Mouse (Mus musculus) regulatory T cell (primary cell): Measurements from ENCODE around the gene Tmem163.

Experiments
- in situ Hi-C: fragments of 300-600 bp; cut with MboI, MseI; formaldehyde crosslinking; loops from one replicate; pipeline ENCODE4 v1.15.1; 2025; ENCODE audit warnings: high pct_unique_total_duplicates

The Tmem163 gene

DNA sequence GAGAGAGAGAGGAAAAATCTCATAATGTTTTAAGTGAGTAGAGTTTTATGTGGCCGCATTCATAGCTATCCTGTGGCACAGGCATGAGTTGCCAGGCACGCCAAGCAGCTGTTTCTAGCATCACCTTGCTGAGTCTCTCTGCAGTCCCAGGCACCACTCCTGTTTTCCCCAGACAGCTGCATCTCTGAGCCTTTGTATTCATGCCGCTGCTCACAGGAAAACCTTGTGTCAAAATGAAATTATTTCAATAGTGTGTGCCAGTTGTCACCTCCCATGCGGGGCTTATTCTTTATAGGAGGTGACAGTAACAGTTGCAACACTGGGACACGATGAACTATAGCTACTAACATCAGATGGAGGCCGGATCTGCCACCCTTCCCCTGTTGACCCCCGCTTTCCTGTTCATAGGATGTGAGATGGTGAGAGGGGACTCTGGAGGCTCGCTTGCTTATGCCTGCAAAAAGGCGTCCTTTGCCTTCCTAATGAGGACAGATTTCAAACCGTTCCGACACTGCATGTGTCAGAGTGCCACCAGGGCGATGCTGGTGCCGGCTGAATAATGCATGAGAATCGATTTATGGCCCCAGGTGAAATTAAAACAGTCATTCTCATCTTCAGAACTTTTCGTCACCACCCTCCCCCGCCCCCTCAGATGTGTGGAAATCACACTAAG lies 171.1 kb downstream of the Tmem163 start:
- in situ Hi-C loops = loop anchor here (5.0 to 25.0 kb wide), 2 partner anchors 689 to 1604 kb away; no protein-coding TSS in a partner anchor

- in situ Hi-C loops = loop anchor here (5.0 to 25.0 kb wide), 2 partner anchors 690 to 1605 kb away; no protein-coding TSS in a partner anchor
These were observed 172.2 kb downstream of the Tmem163 start for GRCm38 (mm10) chr1:127507042-127507650.

DNA sequence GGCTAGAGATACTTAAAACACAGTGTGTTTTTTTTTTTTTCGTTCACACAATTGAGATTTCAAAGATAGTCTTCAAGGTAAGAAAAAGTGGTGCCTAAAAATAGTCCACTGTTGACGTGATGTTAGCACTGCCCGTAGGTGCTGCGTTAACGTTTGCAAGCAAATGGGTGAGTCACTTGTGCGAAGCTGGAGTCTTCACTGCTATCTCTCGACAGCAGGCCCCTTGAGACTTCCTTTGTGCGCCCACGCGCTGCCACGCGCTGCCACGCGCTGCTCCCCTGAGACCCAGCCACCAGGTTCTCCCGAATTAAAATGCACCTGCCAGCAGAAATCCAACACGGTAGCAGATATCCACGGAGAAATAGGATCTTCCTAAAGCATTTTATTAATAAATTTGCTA lies 178.6 kb downstream of the Tmem163 start:
- in situ Hi-C loops = loop anchor here (25.0 kb wide), 1 partner anchor 1612 kb away; no protein-coding TSS in a partner anchor

GRCm38 (mm10) chr1:127500219-127500618 lies 179.1 kb downstream of the Tmem163 start:
- in situ Hi-C loops = loop anchor here (25.0 kb wide), 1 partner anchor 1612 kb away; no protein-coding TSS in a partner anchor

GRCm38 (mm10) chr1:127498746-127499145 lies 180.6 kb downstream of the Tmem163 start:
- in situ Hi-C loops = loop anchor here (5.0 to 10.0 kb wide), 3 partner anchors 179 to 456 kb away; partner anchors contain the start of gene Tmem163

DNA sequence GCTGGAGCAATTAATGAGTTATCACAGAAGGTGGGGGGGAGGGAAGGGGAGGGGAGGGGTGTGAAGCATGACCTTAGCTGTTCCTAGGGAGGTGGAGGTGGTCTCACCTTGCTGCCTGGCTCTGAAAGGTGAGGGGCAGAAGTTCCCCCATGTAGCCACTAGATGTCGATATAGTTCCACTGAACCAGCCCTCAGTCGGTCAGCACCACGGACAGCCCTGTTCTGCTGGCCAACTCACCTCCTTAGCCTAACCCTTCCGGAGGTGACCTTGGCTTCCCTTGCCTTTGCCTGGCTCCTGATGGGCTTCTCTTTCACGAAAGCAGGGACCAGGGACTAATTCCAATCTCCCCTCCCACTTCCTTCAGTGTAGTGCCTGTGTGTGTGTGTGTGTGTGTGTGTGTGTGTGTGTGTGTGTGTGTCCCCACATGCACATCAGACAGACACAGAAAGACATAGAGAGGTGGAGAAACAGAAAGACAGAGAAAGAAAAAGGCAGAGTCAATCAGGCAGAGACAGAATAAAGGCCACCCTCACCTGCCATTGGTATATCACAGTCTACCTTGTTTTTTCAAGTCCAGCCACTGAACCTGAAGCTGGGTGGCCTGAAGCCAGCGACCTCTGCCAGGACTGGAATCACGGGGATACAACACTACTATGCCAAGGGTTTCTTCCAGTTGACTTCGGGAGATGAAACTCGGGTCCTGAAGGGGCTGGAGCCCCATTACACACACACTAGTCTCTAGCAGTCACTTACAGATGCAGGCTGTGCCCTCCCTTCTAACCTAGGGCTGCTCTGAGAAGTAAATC lies 182.4 kb downstream of the Tmem163 start:
- in situ Hi-C loops = loop anchor here (5.0 to 10.0 kb wide), 3 partner anchors 180 to 458 kb away; partner anchors contain the start of gene Tmem163

- in situ Hi-C loops = no loop called here
These were observed 192.2 kb downstream of the Tmem163 start for GRCm38 (mm10) chr1:127487161-127487560.

GRCm38 (mm10) chr1:127484826-127485225 lies 194.5 kb downstream of the Tmem163 start:
- in situ Hi-C loops = no loop called here

GRCm38 (mm10) chr1:127484188-127484587 lies 195.2 kb downstream of the Tmem163 start:
- in situ Hi-C loops = no loop called here

- in situ Hi-C loops = no loop called here
These were observed 196.4 kb downstream of the Tmem163 start for GRCm38 (mm10) chr1:127482911-127483310.

DNA sequence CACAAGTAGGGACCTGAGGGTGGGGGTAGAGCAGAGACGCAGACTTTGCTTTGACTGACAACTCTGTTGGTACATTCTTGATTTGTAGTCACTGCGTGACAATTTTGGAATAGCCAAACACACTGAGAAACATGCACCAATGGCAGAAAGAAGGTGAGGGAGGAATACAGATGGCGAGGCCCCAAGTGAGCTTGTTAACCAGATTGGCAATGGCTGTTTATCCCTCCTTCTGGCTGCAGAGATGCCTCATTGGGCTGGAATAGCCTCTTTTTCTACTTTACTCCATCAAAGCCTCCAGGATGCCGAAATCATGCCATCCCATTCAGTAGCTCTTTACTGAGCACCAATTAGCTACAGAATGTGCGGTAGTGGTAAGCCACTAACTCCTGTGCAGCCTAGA lies 203.6 kb downstream of the Tmem163 start:
- in situ Hi-C loops = no loop called here

DNA sequence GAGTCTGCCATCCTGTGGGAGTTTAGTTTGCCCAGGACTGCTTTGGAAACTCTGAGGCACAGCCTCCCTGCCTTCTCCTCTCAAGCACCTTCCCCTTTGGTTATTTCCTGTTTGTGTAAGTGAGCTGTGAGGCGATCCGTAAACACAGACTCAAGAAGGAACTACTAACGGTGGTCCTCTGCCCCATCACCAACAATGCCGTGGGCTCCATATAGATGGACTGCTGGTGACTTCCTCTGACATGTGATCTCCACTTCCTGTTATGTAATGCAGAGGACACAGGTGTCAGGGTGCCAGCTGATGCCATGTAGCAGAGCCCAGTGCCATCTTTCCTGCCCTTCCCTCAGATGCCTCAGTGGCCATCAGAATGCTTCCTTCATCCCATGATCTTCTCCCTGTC lies 209.2 kb downstream of the Tmem163 start:
- in situ Hi-C loops = no loop called here

GRCm38 (mm10) chr1:127467238-127467637 lies 212.1 kb downstream of the Tmem163 start:
- in situ Hi-C loops = no loop called here

GRCm38 (mm10) chr1:127465292-127465691 lies 214.1 kb downstream of the Tmem163 start:
- in situ Hi-C loops = no loop called here

- in situ Hi-C loops = no loop called here
These were observed 215.3 kb downstream of the Tmem163 start for GRCm38 (mm10) chr1:127464041-127464440.

GRCm38 (mm10) chr1:127461017-127461416 lies 218.3 kb downstream of the Tmem163 start:
- in situ Hi-C loops = no loop called here

DNA sequence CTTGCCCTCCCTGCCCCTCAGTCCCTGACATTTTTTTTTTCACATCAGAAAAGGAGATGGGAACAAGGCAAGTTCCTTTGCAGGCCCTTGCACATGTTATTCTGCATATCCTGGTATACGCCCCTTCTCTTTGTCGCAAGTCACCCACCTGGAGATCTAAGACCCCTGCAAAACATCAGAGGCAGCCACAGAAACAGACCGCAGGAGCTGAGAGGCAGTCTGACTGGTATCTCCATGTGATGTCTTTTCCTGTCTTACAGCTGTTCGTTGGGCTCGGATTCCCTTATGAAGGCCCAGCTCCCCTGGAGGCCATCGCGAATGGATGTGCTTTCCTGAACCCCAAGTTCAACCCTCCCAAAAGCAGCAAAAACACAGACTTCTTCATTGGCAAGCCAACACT lies 219.8 kb downstream of the Tmem163 start:
- in situ Hi-C loops = loop anchor here (5.0 kb wide), 1 partner anchor 432 kb away; no protein-coding TSS in a partner anchor

DNA sequence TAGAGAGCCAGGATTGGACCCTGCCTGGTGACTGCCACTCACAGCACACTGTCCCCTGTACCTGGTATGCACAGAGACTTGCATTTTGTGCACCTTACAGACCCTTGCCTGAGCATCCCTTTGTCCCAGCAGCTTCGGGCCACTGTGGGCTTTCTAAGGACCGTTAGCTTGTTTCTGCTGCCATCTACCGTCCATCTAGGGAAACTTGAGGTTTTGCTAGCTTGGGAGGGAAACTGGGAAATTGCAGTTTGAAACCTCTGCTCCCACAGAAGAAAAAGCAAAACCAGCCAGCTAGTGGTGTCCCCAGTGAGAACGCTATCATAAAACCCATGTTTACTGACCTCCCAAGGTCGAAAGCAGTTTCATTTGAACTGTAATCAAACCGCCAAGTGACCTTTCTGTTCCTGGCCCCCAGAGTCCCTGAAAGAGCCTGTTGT lies 220.3 kb downstream of the Tmem163 start:
- in situ Hi-C loops = loop anchor here (5.0 kb wide), 1 partner anchor 432 kb away; no protein-coding TSS in a partner anchor

- in situ Hi-C loops = no loop called here
These were observed 226.0 kb downstream of the Tmem163 start for GRCm38 (mm10) chr1:127453397-127453796.

GRCm38 (mm10) chr1:127444836-127445485 lies 234.4 kb downstream of the Tmem163 start:
- in situ Hi-C loops = no loop called here
